Mouse (Mus musculus): ENCODE data around the gene Mboat7.

Mboat7 gene

DNA sequence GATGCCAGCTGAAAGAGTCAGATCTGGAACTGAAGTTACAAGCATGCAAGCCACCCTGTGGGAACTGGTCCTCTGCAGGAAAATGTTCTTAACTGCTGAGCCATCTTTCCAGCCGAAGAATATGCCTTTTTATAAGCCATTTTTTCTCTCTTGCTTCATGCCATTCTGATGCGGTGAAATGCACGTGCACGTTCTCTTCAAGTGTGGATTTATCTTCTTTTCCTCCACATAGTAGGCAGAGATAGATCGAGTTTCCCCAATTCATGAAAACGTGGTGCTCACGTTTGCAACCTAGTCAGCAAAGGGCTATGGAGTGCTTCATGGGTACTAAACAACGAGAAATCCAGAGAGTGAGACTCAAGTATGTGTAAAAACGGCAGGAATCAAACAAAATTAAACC, 49.5 kb downstream of the Mboat7 start:
- no peak for DNase-seq (ENCODE audit: low spot score in 2 of 2)

DNA sequence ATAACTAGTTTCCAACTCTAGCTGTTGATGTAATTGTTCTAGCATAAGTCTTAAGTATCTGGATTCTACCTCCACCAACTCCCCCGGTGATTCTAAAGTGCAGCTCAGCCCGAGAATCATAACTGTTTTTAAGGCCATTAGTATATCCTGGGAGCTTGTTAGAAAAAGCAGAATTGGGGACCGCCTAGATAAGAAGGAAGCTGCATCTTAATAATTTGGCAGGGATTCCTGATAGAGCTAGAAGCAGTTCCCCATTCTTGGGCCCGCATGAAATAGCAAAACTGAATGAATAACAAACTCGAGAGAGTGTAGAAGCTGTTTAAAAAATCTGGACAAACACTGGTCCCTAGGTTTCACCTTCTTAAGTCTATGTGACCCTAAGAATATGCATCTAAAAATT, 49.9 kb downstream of the Mboat7 start:
- DNase-seq (ENCODE audit: low spot score in 2 of 2): no peak

DNA sequence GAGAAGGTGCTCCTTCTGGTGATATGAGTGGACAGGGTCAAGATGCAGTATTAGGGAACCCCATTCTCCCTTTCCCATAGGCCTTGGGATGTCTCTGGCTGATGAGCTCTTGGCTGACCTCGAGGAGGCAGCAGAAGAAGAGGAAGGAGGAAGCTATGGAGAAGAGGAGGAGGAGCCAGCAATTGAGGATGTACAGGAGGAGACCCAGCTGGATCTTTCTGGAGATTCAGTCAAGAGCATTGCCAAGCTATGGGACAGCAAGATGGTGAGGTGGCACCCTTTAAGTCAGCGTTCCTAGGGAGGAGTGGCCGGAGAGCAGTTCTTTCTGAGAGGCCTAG, 62.9 kb downstream of the Mboat7 start:
- DNase-seq (ENCODE audit: low spot score in 2 of 2): no peak

DNA sequence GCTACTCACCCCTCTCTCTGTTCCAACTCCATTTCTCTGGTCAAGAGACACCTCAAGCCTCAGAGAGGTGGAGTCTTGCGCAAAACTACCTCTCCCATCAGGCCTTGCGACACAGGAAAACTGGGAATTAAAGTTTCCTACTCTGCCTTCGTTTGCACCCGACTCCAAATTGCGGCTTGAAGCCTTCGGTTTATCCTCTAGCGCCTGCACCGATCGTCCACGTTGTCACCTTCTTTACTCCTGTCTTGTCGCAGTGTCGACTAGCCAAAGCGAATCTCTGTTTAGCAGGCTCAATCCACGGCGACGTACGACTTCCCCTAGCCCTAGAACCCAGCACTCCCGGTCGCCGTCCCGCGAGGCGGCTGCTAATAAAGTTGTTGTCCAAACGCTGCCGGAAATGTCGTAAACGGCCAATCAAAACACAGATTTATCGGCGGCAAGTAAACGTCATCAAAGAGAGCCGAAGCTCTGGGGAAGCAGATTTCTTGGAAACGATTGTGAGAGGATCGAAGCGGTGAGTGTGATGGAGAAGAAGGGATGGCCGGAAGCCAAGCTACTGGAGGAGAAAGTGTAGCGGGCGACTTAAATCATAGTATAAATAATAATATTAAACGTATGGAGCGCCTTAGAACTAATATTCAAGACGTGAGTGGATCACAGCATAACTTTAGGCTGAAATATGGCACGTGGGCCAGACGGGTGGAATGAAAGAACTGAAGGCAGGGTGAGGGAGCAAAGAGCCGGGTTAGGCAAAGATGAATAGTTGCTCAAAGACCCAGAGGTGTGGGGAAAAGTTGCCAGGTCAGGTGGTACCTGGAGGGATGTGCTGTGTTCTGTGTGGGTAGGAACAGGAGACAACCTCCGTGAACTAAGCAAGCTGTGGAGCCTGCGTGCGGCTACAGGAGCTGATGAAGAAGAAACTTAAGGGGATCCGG, 63.5 kb downstream of the Mboat7 start, which contains the start of the genes Tfpt and Prpf31:
Gene Tfpt (minus strand): TSS at position 387 of the 935 bp plus-strand sequence.
Gene Prpf31 (plus strand): TSS at position 443 of the 935 bp plus-strand sequence.
- peak; percentile 92 to 96 for DNase-seq (ENCODE audit: low spot score in 2 of 2)

DNA sequence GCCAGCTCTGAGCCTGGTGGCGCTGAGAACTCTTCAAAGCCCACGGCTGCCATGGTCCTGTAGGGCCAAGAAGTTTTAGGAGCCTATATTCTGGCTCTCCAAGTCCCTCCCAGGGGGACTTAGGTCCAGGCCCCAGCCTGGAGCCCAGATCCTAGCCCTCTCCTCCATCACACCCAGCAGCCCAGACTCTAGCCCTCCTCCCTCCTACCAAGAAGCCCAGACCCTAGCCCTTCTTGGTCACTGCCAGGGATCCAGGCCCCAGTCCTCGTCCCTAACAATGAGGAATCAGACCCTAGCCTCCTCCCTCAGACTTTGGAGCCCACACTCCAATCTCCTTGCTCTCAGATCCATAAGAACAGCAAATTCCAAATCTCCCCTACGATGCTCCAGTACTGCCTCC, 64.3 kb downstream of the Mboat7 start:
- peak in 1 of 2 experiments; percentile 13 for DNase-seq (ENCODE audit: low spot score in 2 of 2)

All from heart, adult 9 months (tissue).